Mouse (Mus musculus): ENCODE data around the gene Zfyve28. TPM values are rescaled to one million over a fixed set of nuclear protein-coding genes. Genes with fewer than 3 reads are reported as not detected.

Gene Zfyve28
- total RNA-seq, 2 experiments from 2014 or later: 38.2 to 40.0 TPM

DNA sequence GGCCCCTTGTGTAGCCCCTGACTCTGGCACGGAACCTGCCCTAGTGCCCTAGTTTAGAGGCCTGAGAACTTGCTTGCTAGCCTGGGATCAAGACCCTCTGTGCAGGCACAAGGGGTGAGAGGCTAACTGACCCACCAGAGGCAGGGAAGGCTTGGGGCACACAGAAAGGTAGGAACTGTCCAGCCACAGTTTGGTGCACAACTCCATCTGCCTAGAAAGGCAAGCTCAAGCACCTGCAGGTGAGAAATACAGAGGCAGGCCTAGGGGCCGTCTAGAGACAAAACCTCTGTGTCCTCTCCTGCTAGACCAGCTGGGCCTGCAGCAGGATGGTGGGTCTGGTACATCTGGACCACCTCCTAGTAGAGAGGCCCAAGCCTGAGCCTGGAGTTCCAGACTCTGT, 114.2 kb downstream of the Zfyve28 start:
- intact Hi-C loops (cut with DNase I): no loop called here
- peak in 1 of 2 experiments; percentile 2 for DNase-seq (ENCODE audit: low spot score in 2 of 2)

DNA sequence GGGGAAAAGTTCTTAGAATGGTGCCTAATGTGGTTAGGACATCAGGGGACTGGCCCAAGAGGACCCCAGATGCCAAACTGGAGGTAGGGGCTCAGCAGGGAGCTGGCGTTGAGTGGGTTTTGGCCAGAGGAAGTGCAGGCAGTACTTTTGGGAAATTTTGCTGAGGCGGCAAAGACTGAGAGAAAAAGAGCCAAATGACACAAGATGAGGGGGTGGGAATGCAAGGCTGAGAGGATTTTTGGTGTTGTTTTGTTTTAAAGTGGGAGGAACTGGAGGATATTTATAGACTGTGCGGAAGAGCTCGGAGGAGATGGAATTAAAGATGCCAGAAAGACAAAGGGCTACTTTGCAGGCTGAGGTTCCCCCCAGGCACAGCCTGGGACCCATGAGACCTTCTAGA, 117.5 kb downstream of the Zfyve28 start:
- DNase-seq (ENCODE audit: low spot score in 2 of 2): peak in 1 of 2 experiments; percentile 44
- intact Hi-C loops (cut with DNase I): no loop called here

DNA sequence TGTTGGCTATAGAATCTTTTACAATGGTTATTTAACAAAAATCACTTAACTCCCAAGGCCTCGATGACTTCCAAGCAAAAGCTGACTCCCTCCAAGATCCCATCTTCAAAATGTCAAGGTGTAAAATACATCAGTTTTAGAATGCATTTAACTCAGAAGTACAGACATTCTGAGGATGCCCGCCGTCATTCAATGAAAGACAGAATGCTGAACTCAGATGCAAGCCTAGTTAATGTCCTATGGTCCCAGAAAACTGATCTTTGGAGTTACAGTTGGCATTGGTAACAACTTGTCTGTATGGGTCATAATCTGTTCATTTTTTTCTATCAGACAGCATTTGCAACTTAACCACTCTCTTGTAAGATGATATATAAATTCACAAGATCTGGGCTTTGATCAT, 118.3 kb downstream of the Zfyve28 start:
- peak in 1 of 2 experiments; percentile 2 for DNase-seq (ENCODE audit: low spot score in 2 of 2)
- intact Hi-C loops (cut with DNase I): no loop called here

GRCm38 (mm10) chr5:34168950-34169891, 119.0 kb downstream of the Zfyve28 start, which contains the start of the genes Poln and Haus3:
Poln (minus strand) TSS chr5:34169448.
Haus3 (minus strand) TSS chr5:34169527.
- intact Hi-C loops (cut with DNase I): no loop called here
- peak; percentile 98 for DNase-seq (ENCODE audit: low spot score in 2 of 2)

DNA sequence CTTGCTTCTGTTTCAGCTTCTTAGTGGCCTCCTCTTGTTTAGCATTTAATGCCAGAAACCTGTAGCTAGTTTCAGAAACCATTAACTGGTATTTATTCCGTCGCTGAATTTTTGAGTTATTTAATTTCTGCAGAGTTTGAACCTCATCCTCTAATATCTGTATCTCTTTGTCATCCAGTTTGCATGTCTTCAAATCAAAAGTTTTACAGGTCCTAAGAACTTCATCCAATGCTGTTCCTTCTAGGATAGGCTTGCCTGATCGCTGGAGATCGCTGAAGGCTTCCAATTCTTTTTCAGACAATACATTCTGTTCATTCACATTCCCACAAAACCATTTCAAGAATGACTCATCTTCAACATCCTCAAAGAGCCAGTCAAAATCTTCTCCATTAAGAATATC, 120.4 kb downstream of the Zfyve28 start:
- DNase-seq (ENCODE audit: low spot score in 2 of 2): no peak
- intact Hi-C loops (cut with DNase I): no loop called here

DNA sequence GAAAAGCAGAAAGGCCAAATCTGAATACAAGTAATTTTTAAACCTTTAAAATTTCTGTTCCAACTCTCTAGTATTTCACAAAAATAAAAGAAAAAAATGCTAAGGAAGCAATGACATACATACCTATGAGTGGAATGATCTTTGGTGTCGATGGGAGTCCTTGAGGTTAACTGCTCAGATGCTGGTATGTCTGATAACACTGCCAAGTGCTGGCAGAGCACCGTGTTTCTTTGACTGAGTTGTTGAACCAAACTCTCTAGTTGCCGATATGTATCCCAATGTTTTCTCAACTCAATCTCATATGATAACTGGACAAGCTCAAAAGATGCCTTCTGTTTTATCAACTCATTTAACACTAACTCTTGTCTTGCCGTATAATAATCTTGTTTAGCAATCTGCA, 122.5 kb downstream of the Zfyve28 start:
- intact Hi-C loops (cut with DNase I): no loop called here
- no peak for DNase-seq (ENCODE audit: low spot score in 2 of 2)

DNA sequence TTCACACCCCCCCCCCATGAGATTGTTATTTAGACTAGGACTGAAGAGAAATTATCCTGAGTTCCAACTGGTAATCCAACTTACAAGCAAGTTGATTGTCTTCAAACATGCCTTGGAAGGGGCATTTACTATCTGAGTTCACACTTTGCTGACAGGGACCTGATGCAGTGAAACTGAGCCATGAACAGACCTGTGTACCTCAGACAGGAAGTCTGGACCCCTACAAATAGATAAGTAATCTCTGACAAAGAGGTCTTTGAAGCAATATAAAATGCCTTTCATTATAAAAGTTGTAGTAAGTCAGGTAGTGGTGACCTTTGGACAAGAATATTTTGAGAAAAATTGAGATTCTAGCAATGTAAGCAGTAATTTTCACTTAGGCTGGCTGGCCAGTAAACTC, 139.8 kb downstream of the Zfyve28 start:
- no peak for DNase-seq (ENCODE audit: low spot score in 2 of 2)
- intact Hi-C loops (cut with DNase I): loop anchor here (10.0 kb wide), 1 partner anchor 54 kb away; no protein-coding TSS in a partner anchor

GRCm38 (mm10) chr5:34147554-34147953, 140.7 kb downstream of the Zfyve28 start:
- DNase-seq (ENCODE audit: low spot score in 2 of 2): no peak
- intact Hi-C loops (cut with DNase I): loop anchor here (10.0 kb wide), 1 partner anchor 53 kb away; no protein-coding TSS in a partner anchor

Other genes starting within 250 kb of the Zfyve28 start
- under 1 TPM; 0.79 to 0.91 TPM for gene Poln, start 119.0 kb downstream of the Zfyve28 start, total RNA-seq (2021)
- 1 to 10 TPM; 5.1 to 5.5 TPM for gene Haus3, start 118.9 kb downstream of the Zfyve28 start, total RNA-seq (2021)
- gene Mxd4, start 100.7 kb downstream of the Zfyve28 start, total RNA-seq (2021): 10 to 100 TPM; 75.4 to 87.4 TPM
- gene Cfap99, start 151 bp upstream of the Zfyve28 start, total RNA-seq (2021): under 1 TPM; 0.51 to 0.59 TPM
- gene Rnf4, start 47.8 kb upstream of the Zfyve28 start, total RNA-seq (2021): 10 to 100 TPM; 82.3 to 86.0 TPM
- 10 to 100 TPM; 41.0 to 41.8 TPM for gene Fam193a, start 81.5 kb upstream of the Zfyve28 start, total RNA-seq (2021)
- 10 to 100 TPM in 1 of 2 experiments, 1 to 10 TPM in 1; 9.2 to 11.7 TPM for gene Tnip2, start 225.5 kb upstream of the Zfyve28 start, total RNA-seq (2021)
- 1 to 10 TPM; 2.8 to 4.6 TPM for gene Sh3bp2, start 237.4 kb upstream of the Zfyve28 start, total RNA-seq (2021)